Comparison of ENCODE assay signal across 18 mouse cellular contexts in genomic region chr7:84380810-84381209, GRCm38 (mm10). TPM values are rescaled to one million over a fixed set of nuclear protein-coding genes. Genes with fewer than 3 reads are reported as not detected.
DNase-seq lines count a peak whose midpoint lies in the region; ATAC-seq and TF ChIP-seq lines count a peak whose summit lies in the region.
"Had no signal": no experiment of that assay in that cellular context is flagged by ENCODE, and none has a peak within 500 bp of the region (broad histone marks: within the 10 kb centered on the region; RNA-seq: fewer than 3 reads in every experiment).

No protein-coding gene starts in this region.

- no peaks in the 10 kb centered on the region for H3K27me3 ChIP-seq in forebrain, embryonic 11.5 days (ENCODE audit: control insufficient read depth, insufficient read depth, low read length)
- no peaks in the 10 kb centered on the region for H3K27me3 ChIP-seq in forebrain, embryonic 10.5 days (ENCODE audit: poor library complexity, severe bottlenecking)
- H3K27me3 ChIP-seq in lung, postnatal 0 days (replicated peaks; ENCODE audit: insufficient read depth, low read length): no peaks in the 10 kb centered on the region
- H3K27me3 ChIP-seq: forebrain, embryonic 12.5 days; forebrain, embryonic 15.5 days; hindbrain, embryonic 12.5 days; hindbrain, embryonic 15.5 days had no signal

- H3K9me3 ChIP-seq in forebrain, embryonic 11.5 days (ENCODE audit: control insufficient read depth, low read length): no peaks in the 10 kb centered on the region
- no peaks in the 10 kb centered on the region for H3K9me3 ChIP-seq in forebrain, embryonic 10.5 days
- H3K9me3 ChIP-seq in lung, postnatal 0 days (ENCODE audit: low read length): no peaks in the 10 kb centered on the region
- H3K9me3 ChIP-seq: forebrain, embryonic 12.5 days; forebrain, embryonic 15.5 days; hindbrain, embryonic 12.5 days; hindbrain, embryonic 15.5 days had no signal

- H3K4me3 ChIP-seq in forebrain, embryonic 11.5 days (ENCODE audit: low read depth, low read length): no peak overlapping the region
- no peak overlapping the region for H3K4me3 ChIP-seq in forebrain, embryonic 10.5 days
- H3K4me3 ChIP-seq in lung, postnatal 0 days (ENCODE audit: low read depth, low read length): no peak overlapping the region
- H3K4me3 ChIP-seq: forebrain, embryonic 12.5 days; forebrain, embryonic 15.5 days; heart, adult 2 months; hindbrain, embryonic 12.5 days; hindbrain, embryonic 15.5 days had no signal

- H3K36me3 ChIP-seq in forebrain, embryonic 11.5 days (ENCODE audit: control insufficient read depth, insufficient read depth, low read length): no peaks in the 10 kb centered on the region
- H3K36me3 ChIP-seq in forebrain, embryonic 10.5 days (replicated peaks): peaks cover 17% of the 10 kb centered on the region
- no peaks in the 10 kb centered on the region for H3K36me3 ChIP-seq in lung, postnatal 0 days (ENCODE audit: insufficient read depth, low read length)
- H3K36me3 ChIP-seq: forebrain, embryonic 15.5 days; hindbrain, embryonic 15.5 days had no signal

- H3K27ac ChIP-seq in forebrain, embryonic 11.5 days (ENCODE audit: low read depth, low read length): no peak overlapping the region
- H3K27ac ChIP-seq in forebrain, embryonic 10.5 days: no peak overlapping the region
- H3K27ac ChIP-seq in lung, postnatal 0 days (ENCODE audit: low read length): no peak overlapping the region
- H3K27ac ChIP-seq: forebrain, embryonic 12.5 days; forebrain, embryonic 15.5 days; heart, adult 2 months; hindbrain, embryonic 12.5 days; hindbrain, embryonic 15.5 days had no signal

- no peak for TF ChIP-seq CTCF in lung, postnatal 0 days (IDR thresholded peaks at IDR 0.05)

- peak; percentile 35 for DNase-seq in forebrain, embryonic 11.5 days (ENCODE audit: low spot score)
- no peak for DNase-seq in forebrain, embryonic 10.5 days (ENCODE audit: extremely low spot score, low spot score)
- DNase-seq in lung, postnatal 0 days (ENCODE audit: low spot score): peak; percentile 33
- DNase-seq in lung, postnatal 36 days: no peak
- DNase-seq in NIH3T3 (ENCODE audit: low read depth) (peak; percentile 85), liver (no peak)
- DNase-seq: adrenal gland, adult 8-10 months; cerebellum, adult 18-20 months; cerebellum, adult 9-10 months; cerebellum, postnatal 14 days; gastrocnemius, postnatal 25 days; heart, adult 2 months; kidney, adult 11 months had no signal

- H3K4me1 ChIP-seq in forebrain, embryonic 11.5 days (replicated peaks; ENCODE audit: control insufficient read depth, insufficient read depth, low read length): no peaks in the 10 kb centered on the region
- no peaks in the 10 kb centered on the region for H3K4me1 ChIP-seq in forebrain, embryonic 10.5 days
- no peaks in the 10 kb centered on the region for H3K4me1 ChIP-seq in lung, postnatal 0 days (ENCODE audit: insufficient read depth, low read depth, low read length)
- H3K4me1 ChIP-seq: forebrain, embryonic 15.5 days had no signal

- H3K9ac ChIP-seq in forebrain, embryonic 11.5 days (ENCODE audit: low read length): no peak overlapping the region
- H3K9ac ChIP-seq in lung, postnatal 0 days (replicated peaks; ENCODE audit: low read depth): no peak overlapping the region
- H3K9ac ChIP-seq: forebrain, embryonic 12.5 days; forebrain, embryonic 15.5 days; hindbrain, embryonic 12.5 days; hindbrain, embryonic 15.5 days had no signal

- no peak for ATAC-seq in forebrain, embryonic 11.5 days (replicated peaks; ENCODE audit: low FRiP score)
- peak; percentile 40; the same call in 1 of the 2 replicates for ATAC-seq in lung, postnatal 0 days
- ATAC-seq: forebrain, embryonic 15.5 days had no signal

- no peak for TF ChIP-seq EP300 in lung, postnatal 0 days (IDR thresholded peaks at IDR 0.05)

- H3K4me2 ChIP-seq in forebrain, embryonic 11.5 days (ENCODE audit: low read depth, low read length, severe bottlenecking): no peak overlapping the region
- H3K4me2 ChIP-seq in lung, postnatal 0 days (replicated peaks; ENCODE audit: low read depth, low read length): no peak overlapping the region
- H3K4me2 ChIP-seq: forebrain, embryonic 12.5 days; forebrain, embryonic 15.5 days; heart, embryonic 11.5 days; hindbrain, embryonic 12.5 days; hindbrain, embryonic 15.5 days had no signal

RNA-seq across cellular contexts. Expression of gene Arnt2, which starts 29.2 kb away (rescaled TPM):
- 40.9 and 43.0 TPM in 2 replicates for polyA plus RNA-seq in forebrain, embryonic 11.5 days (2014; fragmentation: Nextera tagmentation; extraction: Ambion mirVana)
- 23.3 and 27.9 TPM in 2 replicates for polyA plus RNA-seq in forebrain, embryonic 10.5 days (2016; fragmentation: Nextera tagmentation; extraction: Ambion mirVana)
- polyA plus RNA-seq in lung, postnatal 0 days (2015; fragmentation: Nextera tagmentation; extraction: Ambion mirVana): 0.63 and 0.78 TPM in 2 replicates

Comparison
In these comparisons a context has a peak if more than half of its experiments do, and no peak if none do; other contexts are left out.
1. DNase-seq: peak in forebrain, embryonic 11.5 days (single experiment), lung, postnatal 0 days (single experiment) and NIH3T3 (single experiment); none in forebrain, embryonic 10.5 days (single experiment), lung, postnatal 36 days (single experiment) and liver (single experiment).
2. RNA of gene Arnt2, which starts 29.2 kb away (polyA plus RNA-seq): 40.9 to 43.0 TPM in forebrain, embryonic 11.5 days and 23.3 to 27.9 TPM in forebrain, embryonic 10.5 days; 0.63 to 0.78 TPM in lung, postnatal 0 days; every median in the first group is over 10 times any median in the second.